Mouse (Mus musculus): Measurements from ENCODE around the gene Slc44a5. TPM values are rescaled to one million over a fixed set of nuclear protein-coding genes. Genes with fewer than 3 reads are reported as not detected.

The Slc44a5 gene
- total RNA-seq, 2 experiments from 2014 or later: not detected

DNA sequence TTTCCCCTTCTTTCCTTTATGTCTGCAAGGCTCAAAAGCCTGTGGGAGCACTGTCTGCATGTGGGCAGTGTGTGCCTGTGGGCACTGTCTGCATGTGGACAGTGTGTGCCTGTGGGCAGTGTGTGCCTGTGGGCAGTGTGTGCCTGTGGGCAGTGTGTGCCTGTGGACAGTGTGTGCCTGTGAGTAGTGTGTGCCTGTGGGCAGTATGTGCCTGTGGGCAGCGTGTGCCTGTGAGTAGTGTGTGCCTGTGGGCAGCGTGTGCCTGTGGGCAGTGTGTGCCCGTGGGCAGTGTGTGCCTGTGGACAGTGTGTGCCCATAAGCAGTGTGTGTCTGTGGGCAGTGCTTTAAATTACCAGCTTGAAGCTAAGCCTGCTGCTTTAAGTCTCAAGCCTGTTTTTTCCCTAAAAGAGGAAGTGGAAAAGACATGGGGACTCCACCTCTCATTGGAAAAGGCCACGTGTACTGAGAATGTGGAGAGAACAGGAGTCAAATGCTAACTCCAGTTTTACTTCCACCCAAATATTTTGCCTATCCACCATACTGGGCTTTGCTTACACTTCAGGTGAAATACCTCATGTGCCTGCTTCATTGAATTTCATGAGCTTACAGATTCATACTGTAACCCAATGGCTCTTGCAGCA, 315.3 kb downstream of the Slc44a5 start:
- intact Hi-C loops (cut with DNase I): no loop called here
- DNase-seq: no peak

GRCm38 (mm10) chr3:154290351-154290750, 317.1 kb downstream of the Slc44a5 start:
- no peak for DNase-seq
- intact Hi-C loops (cut with DNase I): no loop called here

GRCm38 (mm10) chr3:154292126-154292525, 318.9 kb downstream of the Slc44a5 start:
- no peak for DNase-seq
- intact Hi-C loops (cut with DNase I): no loop called here

GRCm38 (mm10) chr3:154293839-154294490, 320.7 kb downstream of the Slc44a5 start:
- intact Hi-C loops (cut with DNase I): no loop called here
- DNase-seq: no peak

- DNase-seq: no peak
- intact Hi-C loops (cut with DNase I): no loop called here
These were observed 321.9 kb downstream of the Slc44a5 start for GRCm38 (mm10) chr3:154294924-154295834.

GRCm38 (mm10) chr3:154297499-154297898, 324.3 kb downstream of the Slc44a5 start:
- intact Hi-C loops (cut with DNase I): no loop called here
- DNase-seq: no peak

DNA sequence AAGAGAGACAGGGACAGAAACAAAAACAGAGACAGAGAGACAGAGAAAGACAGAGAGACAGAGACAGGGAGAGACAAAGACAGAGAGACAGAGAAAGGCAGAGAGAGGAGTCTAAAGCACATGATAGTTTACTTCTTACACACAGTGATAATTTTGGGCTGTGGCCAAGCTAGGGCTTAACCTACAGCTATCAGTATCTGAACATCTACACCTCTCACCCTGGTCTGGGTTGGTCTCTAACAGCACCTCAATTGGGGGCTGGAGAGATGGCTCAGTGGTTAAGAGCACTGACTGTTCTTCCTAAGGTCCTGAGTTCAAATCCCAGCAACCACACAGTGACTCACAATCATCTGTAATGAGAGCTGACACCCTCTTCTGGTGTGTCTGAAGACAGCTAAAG, 325.3 kb downstream of the Slc44a5 start:
- intact Hi-C loops (cut with DNase I): no loop called here
- DNase-seq: no peak

DNA sequence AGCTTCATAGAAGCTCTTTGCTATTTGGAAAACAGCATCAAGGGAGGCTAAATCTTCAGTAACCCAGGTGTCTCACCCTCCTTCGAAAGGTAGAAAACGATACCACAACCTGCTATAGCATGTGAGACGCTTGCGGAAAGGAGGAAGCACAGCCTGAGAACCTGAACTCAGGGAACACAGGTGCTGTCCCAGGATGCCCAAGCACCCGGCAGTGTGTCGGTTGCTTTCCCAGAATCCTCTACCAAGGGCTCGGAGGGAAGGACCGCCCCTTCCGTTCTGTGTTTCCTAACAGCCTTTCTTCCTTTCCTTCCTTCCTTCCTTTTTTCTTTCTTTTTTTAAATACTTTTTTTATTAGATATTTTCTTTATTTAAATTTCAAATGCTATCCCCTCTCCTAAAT, 326.8 kb downstream of the Slc44a5 start:
- no peak for DNase-seq
- intact Hi-C loops (cut with DNase I): no loop called here

GRCm38 (mm10) chr3:154301102-154301501, 327.9 kb downstream of the Slc44a5 start:
- DNase-seq: no peak
- intact Hi-C loops (cut with DNase I): no loop called here

DNA sequence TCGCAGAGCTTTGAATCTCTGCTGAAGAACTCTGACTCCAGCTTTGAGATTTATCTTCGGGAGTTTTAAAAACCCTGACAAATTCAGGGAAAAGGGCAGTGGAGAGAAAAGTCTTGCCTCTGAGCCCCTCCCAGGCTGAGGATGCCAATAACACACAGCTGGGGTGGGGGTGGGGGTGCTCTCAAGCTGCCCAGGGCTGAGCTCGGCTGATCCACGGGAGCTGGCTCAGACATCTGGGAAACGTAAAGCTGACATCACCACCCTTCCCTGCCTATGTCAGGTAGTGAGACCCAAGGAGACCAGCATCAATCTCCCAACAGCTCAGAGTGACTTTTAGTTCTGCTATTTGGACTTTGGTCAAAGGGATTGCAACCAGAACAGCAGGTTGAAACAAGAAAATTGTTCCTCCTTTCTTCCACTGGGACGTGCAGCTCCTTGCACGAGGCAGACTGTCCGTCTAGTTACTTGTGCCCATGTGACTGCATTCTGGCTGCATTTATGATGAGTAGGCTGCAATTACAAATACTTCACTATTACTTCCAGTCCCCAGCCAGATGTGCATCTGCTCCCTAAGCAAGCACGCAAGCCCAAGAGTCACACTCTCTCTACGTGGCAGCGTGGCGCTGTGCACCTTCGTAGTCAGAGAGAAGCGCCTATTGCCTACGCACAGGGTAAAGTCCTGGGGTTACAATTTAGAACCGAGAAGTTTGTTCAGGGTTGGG, 332.1 kb downstream of the Slc44a5 start:
- no peak for DNase-seq
- intact Hi-C loops (cut with DNase I): no loop called here

DNA sequence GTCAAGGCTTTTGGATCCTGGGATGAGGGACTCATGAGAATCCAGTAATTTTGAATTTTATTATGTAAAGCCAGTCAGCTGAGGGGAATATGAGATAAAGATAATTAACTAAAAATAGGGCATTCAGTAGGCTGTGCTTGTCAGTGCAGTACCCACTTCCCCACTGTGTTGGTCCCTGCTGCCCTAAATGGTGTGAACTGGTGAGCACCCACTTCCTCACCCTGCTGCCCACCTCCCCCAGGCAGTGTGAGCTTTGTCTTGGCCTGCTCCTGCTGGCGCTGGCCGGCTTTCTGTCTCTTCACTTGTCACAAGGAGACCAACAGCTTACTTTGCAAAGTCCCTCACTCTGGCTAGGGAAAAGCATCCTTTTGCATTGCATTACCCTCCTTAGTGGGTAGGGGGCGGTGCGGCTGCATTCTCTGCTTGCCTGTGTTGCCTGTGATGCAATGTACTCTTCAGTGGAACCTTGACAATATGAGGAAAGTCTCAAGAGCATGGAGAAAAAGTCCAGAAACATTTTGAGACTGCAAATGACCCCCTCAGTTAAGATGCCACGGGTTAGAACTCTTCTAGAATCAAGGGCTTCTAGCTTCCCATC, 344.5 kb downstream of the Slc44a5 start:
- intact Hi-C loops (cut with DNase I): loop anchor here (1.0 kb wide), 1 partner anchor 255 kb away; no protein-coding TSS in a partner anchor
- no peak for DNase-seq

Other genes with a start within 250 kb of the Slc44a5 start
- gene St6galnac3, start 248.3 kb upstream of the Slc44a5 start, total RNA-seq (2021): 1 to 10 TPM; 4.1 to 6.6 TPM
- not detected for gene Asb17, start 129.2 kb upstream of the Slc44a5 start, total RNA-seq (2021)
- under 1 TPM in 1 of 2 experiments, not detected in 1; 0.14 TPM for gene Msh4, start 67.3 kb upstream of the Slc44a5 start, total RNA-seq (2021)
- gene Rabggtb, start 60.4 kb upstream of the Slc44a5 start, total RNA-seq (2021): 10 to 100 TPM; 92.9 to 93.6 TPM
- 1,000 to 10,000 TPM; 1,212 to 1,313 TPM for gene Acadm, start 28.8 kb upstream of the Slc44a5 start, total RNA-seq (2021)

Data from heart, postnatal 36 days (tissue).